Comparison of ENCODE assay signal across 7 mouse cellular contexts in the genomic region with DNA sequence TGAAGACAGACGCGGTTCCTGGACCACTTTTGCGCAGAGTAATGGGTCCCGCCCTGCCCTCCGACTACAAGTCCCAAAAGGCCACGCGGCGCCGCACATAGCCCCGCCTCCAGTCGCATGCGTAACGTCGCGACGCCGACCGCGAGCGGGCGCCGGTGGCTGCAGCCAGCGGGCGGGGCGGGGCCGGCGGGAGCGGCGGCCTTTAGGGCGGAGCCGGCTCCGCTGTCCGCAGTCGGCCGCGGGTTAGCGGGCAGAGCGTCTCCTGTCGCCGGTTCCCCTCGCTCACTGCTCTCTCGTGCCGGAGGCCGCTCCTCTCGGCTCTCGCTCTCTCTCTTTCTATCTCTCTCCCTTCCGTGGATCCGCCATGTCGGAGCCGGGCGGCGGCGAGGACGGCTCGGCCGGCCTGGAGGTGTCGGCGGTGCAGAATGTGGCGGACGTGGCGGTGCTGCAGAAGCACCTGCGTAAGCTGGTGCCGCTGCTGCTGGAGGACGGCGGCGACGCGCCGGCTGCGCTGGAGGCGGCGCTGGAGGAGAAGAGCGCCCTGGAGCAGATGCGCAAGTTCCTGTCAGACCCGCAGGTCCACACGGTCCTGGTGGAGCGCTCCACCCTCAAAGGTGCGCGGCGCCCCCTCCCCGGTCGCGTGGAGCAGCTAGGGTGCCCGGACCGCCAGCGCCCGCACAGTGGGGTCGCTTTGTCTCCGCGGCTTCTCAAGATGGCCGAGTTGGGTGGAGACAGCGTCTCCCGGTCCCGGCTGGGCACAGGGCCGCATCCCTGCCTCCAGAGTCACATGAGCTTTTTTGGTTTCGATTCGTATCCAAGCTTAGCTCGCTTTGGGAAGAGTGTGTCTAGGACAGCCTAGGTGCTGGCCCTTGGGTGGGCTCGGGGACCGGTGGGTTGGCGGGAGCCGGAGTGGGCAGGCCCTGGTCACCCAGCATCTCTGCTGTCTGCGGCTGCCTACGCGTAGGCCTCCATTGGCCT. TPM values are rescaled to one million over a fixed set of nuclear protein-coding genes. Genes with fewer than 3 reads are reported as not detected.
DNase-seq lines count a peak whose midpoint lies in the region; ATAC-seq lines count a peak whose summit lies in the region.

A gene (plus strand): TSS at position 212 of the 978 bp plus-strand sequence.

- H3K27ac ChIP-seq in intestine, embryonic 15.5 days: peak within 1 kb of the TSS; percentile 95
- H3K27ac ChIP-seq in midbrain, embryonic 10.5 days (replicated peaks): peak within 1 kb of the TSS; percentile 95

- H3K4me2 ChIP-seq in intestine, embryonic 15.5 days (replicated peaks): peak within 1 kb of the TSS; percentile 62

- H3K4me1 ChIP-seq in intestine, embryonic 15.5 days (replicated peaks): peaks cover 20% of the 10 kb centered on the region; the same call in 1 of the 2 replicates
- H3K4me1 ChIP-seq in midbrain, embryonic 10.5 days: peaks cover 37% of the 10 kb centered on the region

- no peaks in the 10 kb centered on the region for H3K9me3 ChIP-seq in intestine, embryonic 15.5 days
- no peaks in the 10 kb centered on the region for H3K9me3 ChIP-seq in midbrain, embryonic 10.5 days (replicated peaks)

- no peaks in the 10 kb centered on the region for H3K36me3 ChIP-seq in intestine, embryonic 15.5 days
- H3K36me3 ChIP-seq in midbrain, embryonic 10.5 days: peaks cover 12% of the 10 kb centered on the region; the same call in 1 of the 2 replicates

- intact Hi-C loops in gastrocnemius, postnatal 36 days (cut with DNase I): no loop called here
- intact Hi-C loops in left cerebral cortex, postnatal 25 days (cut with DNase I): loop anchor here (2.0 kb wide), 1 partner anchor 155 kb away; a partner anchor contains a TSS

- peak; percentile 95 for ATAC-seq in intestine, embryonic 15.5 days

- H3K4me3 ChIP-seq in intestine, embryonic 15.5 days (replicated peaks): peak within 1 kb of the TSS; percentile 74
- peak within 1 kb of the TSS; percentile 91 for H3K4me3 ChIP-seq in midbrain, embryonic 10.5 days

- no peaks in the 10 kb centered on the region for H3K27me3 ChIP-seq in intestine, embryonic 15.5 days (replicated peaks)
- H3K27me3 ChIP-seq in midbrain, embryonic 10.5 days (ENCODE audit: low read depth, poor library complexity, severe bottlenecking): peaks cover 20% of the 10 kb centered on the region

- under 1% methylated on average over 105 of the region's 105 CpGs for WGBS in intestine, embryonic 15.5 days
- under 1% methylated on average over 105 of the region's 105 CpGs for WGBS in midbrain, embryonic 10.5 days

- peak within 1 kb of the TSS; percentile 79 for H3K9ac ChIP-seq in intestine, embryonic 15.5 days

- peak; percentile 94 to 95 for DNase-seq in adrenal gland, adult 18-20 months (ENCODE audit: low spot score in 2 of 2)
- DNase-seq in embryo, embryonic 11 days: peak; percentile 98
- DNase-seq in gastrocnemius, postnatal 36 days: peak; percentile 84 to 91
- peak; percentile 93 to 96 for DNase-seq in left cerebral cortex, postnatal 25 days (ENCODE audit: low spot score in 2 of 2)
- peak; percentile 91 for DNase-seq in midbrain, embryonic 10.5 days (ENCODE audit: low spot score)
- peak; percentile 93 for DNase-seq in right cerebral cortex, postnatal 4 days

RNA-seq across cellular contexts. Expression of the gene that starts here (rescaled TPM):
- total RNA-seq in adrenal gland, adult 18-20 months (2021): 100 to 1,000 TPM; 122 to 124 TPM
- 10 to 100 TPM; 60.4 to 63.9 TPM for total RNA-seq in gastrocnemius, postnatal 36 days (2021)
- polyA plus RNA-seq in intestine, embryonic 15.5 days (2015; fragmentation: Nextera tagmentation; extraction: Ambion mirVana): 35.7 and 38.6 TPM in 2 replicates
- total RNA-seq in left cerebral cortex, postnatal 25 days (2021): 100 to 1,000 TPM; 308 to 319 TPM
- polyA plus RNA-seq in midbrain, embryonic 10.5 days (2016; fragmentation: Nextera tagmentation; extraction: Ambion mirVana): 58.9 and 71.5 TPM in 2 replicates

Comparison
In these comparisons a context has a peak if more than half of its experiments do, and no peak if none do; other contexts are left out.
1. Peak in every context shown above with its lines: DNase-seq, ATAC-seq, H3K4me3 ChIP-seq and H3K27ac ChIP-seq.